Mouse (Mus musculus) left cerebral cortex, adult 2 months (tissue): ENCODE measurements at regions not wholly inside any gene's neighbourhood (a gene's known extent, or its start where the extent isn't known, plus 50 kb on each side); places are given as distances from the start of the nearest gene placed in this dataset.
A peak's percentile ranks its signal among the peaks of the same experiment; 100 is the strongest.

Experiments used
- DNase-seq, 2 experiments: peaks; one replicate each; pipeline ENCODE4 v3.0.0; 2021 to 2022; ENCODE audit warnings: low spot score in 2 of 2, mixed read lengths in 1 of 2; ENCODE audit errors: extremely low spot score in 1 of 2
- H3K27ac ChIP-seq: fragments of 200-600 bp; 2 replicates; pipeline ENCODE4 v1.8.1; 2022
- H3K4me3 ChIP-seq: fragments of 200-600 bp; 2 replicates; pipeline ENCODE4 v1.8.1; 2022
- CTCF ChIP-seq: fragments of 200-600 bp; IDR thresholded peaks from 2 replicates; pipeline ENCODE4 v1.8.1; 2022; ENCODE audit warnings: antibody characterized with exemption, mild to moderate bottlenecking, moderate library complexity
- intact Hi-C: fragments of 180-260 bp; cut with DNase I; formaldehyde crosslinking; loops from one replicate; pipeline ENCODE4 v1.15.1; 2025

- DNase-seq = no peak
- Histone ChIP-seq H3K4me3 (no peak overlapping the region), H3K27ac (no peak overlapping the region)
- intact Hi-C loops = no loop called here
- TF ChIP-seq CTCF = no peak; the same call in 1 of the 2 replicates
Observed at GRCm38 (mm10) chr6:100948340-100948739, 114.9 kb downstream of the Ppp4r2 start.

DNA sequence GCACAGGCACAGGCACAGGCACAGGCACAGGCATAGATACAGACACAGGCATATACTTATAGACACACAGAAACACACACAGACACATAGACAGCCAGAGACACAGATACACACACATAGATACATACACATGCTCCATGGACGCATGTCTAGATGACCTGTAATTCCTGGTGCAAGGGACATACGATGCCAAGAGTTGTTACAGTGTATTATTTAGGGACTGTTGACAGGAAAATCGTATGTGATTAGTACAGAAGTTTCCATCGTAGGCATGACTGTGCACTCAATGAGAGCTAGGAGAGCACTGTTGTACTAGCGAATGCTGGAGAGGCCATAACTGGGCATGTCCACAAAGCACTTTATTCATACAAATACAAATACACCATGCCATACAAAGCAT is 118.2 kb downstream of the Ppp4r2 start:
- no peak for DNase-seq
- H3K4me3 ChIP-seq = no peak overlapping the region
- no peak for TF ChIP-seq CTCF
- intact Hi-C loops = no loop called here
- no peak overlapping the region for H3K27ac ChIP-seq

DNA sequence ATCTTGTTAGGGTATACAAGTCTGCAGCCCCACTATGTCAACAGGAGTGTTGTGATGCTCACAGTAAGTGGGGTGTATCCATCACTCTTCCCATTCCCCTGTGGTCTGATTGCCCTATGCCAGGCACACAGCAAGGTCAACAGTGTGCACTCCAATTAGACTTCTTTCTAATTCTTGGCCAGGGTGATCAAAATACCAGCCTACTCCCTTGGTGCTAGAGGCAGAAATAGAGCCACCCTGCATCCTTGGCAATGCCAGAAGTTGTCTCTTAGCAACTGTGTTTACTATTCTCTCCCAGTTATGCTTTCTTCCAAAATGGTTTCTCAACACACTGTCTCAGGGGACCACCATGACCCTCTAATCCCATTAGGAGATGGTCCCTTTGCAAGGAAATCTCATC is 119.0 kb downstream of the Ppp4r2 start:
- no peak for TF ChIP-seq CTCF
- DNase-seq = no peak
- intact Hi-C loops = no loop called here
- Histone ChIP-seq H3K27ac (no peak overlapping the region), H3K4me3 (no peak overlapping the region)

- Histone ChIP-seq H3K27ac (no peak overlapping the region), H3K4me3 (no peak overlapping the region)
- peak in 1 of 2 experiments; percentile 25 for DNase-seq
- intact Hi-C loops = no loop called here
- TF ChIP-seq CTCF = no peak
Observed at GRCm38 (mm10) chr6:100954563-100954962, 121.1 kb downstream of the Ppp4r2 start.

DNA sequence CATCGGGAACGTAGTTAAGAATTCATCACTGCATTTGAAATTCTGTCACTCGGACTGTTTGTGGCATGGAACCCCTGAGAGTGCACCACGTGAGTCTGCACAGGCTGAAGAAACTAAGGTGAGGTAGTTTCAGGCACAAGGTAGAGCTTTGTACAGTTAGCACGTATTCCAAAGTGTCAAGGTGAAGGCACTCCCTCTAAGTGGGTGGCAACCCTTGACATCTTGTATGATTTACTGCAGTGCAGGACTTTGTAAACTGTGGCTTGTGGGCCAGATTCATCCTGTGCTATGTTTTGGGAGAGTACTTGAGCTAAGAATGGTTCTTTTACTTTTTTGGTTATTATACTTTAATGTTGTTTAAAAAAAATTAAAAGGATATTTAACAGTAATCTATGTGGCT is 133.1 kb downstream of the Ppp4r2 start:
- TF ChIP-seq CTCF = no peak
- no peak for DNase-seq

GRCm38 (mm10) chr6:100968080-100968856 is 134.8 kb downstream of the Ppp4r2 start:
- no peak for DNase-seq
- Histone ChIP-seq H3K27ac (peak overlapping the region; percentile 51), H3K4me3 (no peak overlapping the region)
- intact Hi-C loops = loop anchor here (5.0 kb wide), 2 partner anchors 76 to 229 kb away; no protein-coding TSS in a partner anchor
- no peak for TF ChIP-seq CTCF

More for the DNA sequence above, 133.1 kb downstream of the Ppp4r2 start:
- H3K4me3 ChIP-seq = no peak overlapping the region
- intact Hi-C loops = loop anchor here (5.0 kb wide), 2 partner anchors 74 to 231 kb away; no protein-coding TSS in a partner anchor
- no peak overlapping the region for H3K27ac ChIP-seq

DNA sequence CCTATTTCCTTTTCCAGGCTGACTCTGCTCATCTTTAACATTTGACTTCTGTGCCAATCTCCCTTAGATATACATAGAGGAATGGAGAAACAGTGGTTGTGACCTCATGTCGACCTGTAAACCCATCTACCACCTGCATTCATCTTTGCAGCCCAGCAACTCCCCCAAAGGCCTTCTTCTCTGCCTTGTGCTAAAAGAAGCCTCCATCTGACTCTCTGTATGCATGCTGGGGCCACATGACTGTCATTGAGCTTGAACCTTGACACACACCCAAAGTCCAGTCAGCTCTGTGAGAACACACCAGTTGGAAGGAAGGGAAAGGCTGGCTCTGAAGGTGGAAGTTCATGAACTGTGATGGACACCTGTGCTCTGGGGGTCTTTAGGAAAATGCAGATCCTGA is 135.5 kb downstream of the Ppp4r2 start:
- intact Hi-C loops = loop anchor here (5.0 kb wide), 2 partner anchors 77 to 228 kb away; no protein-coding TSS in a partner anchor
- TF ChIP-seq CTCF = no peak
- Histone ChIP-seq H3K4me3 (no peak overlapping the region), H3K27ac (no peak overlapping the region; the same call in 1 of the 2 replicates)
- DNase-seq = no peak

DNA sequence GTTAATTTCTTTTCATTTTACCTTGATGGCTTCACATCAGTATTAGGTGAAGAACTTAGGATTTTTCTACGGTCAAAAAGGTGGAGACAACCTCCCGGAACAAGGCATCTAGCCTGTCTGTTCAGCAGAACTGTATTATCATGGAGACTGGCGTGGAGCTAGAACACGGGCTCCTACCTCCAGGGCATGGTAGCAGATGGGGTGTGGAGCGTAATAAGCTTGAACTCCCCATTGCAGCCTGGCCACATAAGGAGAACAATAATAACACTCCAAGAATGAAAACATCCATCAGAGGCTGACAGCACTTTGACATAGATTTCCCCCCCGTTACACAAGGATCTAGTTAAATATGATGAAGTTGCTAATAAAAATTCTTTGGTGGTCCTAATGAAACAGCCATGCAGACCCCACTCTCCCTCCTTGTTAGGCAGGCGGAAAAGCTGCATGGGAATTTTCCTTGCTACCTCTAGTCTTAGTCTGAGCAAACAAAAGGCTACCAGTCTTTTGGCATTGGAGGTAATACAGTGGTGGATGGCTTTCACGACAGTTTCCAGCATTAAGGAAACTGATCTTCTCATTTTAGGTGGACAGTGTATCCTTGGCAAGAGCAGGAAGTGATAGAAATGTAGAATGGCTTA is 137.5 kb downstream of the Ppp4r2 start:
- no peak for TF ChIP-seq CTCF
- Histone ChIP-seq H3K27ac (no peak overlapping the region), H3K4me3 (no peak overlapping the region)
- no peak for DNase-seq
- intact Hi-C loops = no loop called here

DNA sequence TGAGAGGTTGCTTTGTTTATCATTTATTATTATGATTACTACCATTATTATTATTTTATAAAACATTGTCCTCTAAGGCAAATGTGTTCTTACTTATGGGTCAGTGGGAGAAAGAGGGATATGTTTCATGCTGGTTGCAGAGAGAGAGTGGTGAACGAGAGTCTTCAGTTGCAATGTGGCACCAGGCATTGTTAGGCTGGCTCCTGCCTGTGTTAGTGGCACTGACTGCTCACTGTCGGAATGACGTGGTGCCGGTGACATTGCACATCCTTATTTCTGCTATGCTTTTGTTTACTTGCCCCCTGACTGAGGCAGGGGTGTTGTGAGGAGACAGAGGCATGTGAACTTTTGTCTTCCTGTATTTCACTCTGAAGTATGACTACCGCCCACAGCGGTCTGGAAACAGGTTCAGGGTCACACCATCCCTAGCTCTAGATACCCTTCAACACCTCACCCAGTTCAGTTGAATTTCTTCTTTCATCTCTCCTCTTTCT is 138.1 kb downstream of the Ppp4r2 start:
- H3K4me3 ChIP-seq = no peak overlapping the region
- intact Hi-C loops = no loop called here
- no peak for TF ChIP-seq CTCF
- no peak overlapping the region for H3K27ac ChIP-seq
- no peak for DNase-seq

GRCm38 (mm10) chr6:100973366-100974090 is 140.1 kb downstream of the Ppp4r2 start:
- Histone ChIP-seq H3K27ac (no peak overlapping the region), H3K4me3 (no peak overlapping the region)
- no peak for TF ChIP-seq CTCF
- intact Hi-C loops = no loop called here
- no peak for DNase-seq

DNA sequence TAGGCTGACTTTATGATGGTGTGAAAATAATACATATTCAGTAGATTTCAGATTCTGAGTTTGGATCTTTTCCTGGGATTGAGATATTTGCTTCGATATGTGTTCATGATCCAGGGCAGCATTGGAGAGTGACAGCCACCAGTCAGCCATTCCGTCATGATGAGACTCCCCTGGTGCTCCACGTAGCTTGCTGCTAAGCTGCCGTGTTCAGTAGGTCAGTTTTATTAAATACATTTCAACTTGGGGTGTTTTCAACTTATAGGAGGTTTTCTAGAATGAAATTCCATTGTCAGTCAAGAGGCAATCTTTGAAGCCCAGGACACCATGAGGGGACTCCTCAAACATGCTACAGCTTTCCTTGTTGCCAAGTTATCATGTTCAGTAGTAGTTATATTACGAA is 141.3 kb downstream of the Ppp4r2 start:
- no peak for DNase-seq
- Histone ChIP-seq H3K27ac (no peak overlapping the region), H3K4me3 (no peak overlapping the region)
- TF ChIP-seq CTCF = no peak
- intact Hi-C loops = no loop called here

GRCm38 (mm10) chr6:100975835-100976234 is 142.4 kb downstream of the Ppp4r2 start:
- no peak overlapping the region; the same call in 1 of the 2 replicates for H3K27ac ChIP-seq
- DNase-seq = no peak
- H3K4me3 ChIP-seq = peak overlapping the region; percentile 14
- intact Hi-C loops = no loop called here
- TF ChIP-seq CTCF = no peak
